Mouse (Mus musculus) forebrain, postnatal 0 days (tissue): Measurements from ENCODE around the gene Actr1a. TPM values are rescaled to one million over a fixed set of nuclear protein-coding genes. Genes with fewer than 3 reads are reported as not detected.

Experiments used
- ATAC-seq: fragments of 200-750 bp; cut with Nextera tagmentation; 2 replicates; pipeline ENCODE4 v1.8.0; 2017; ENCODE audit warnings: mild to moderate bottlenecking, moderate library complexity
- DNase-seq: peaks from one replicate; pipeline ENCODE4 v3.0.0-alpha.2; 2015
- H3K27ac ChIP-seq: fragments of 300-500 bp; sonication (generic); 2 replicates; pipeline ENCODE4 v1.5.1; 2014; ENCODE audit warnings: low read depth, mild to moderate bottlenecking, antibody characterized with exemption, low read length, moderate library complexity, mixed read lengths
- H3K27me3 ChIP-seq: fragments of 300-500 bp; sonication (generic); 2 replicates; pipeline ENCODE4 v1.6.1; 2014; ENCODE audit warnings: mild to moderate bottlenecking, low read length, mixed read lengths; ENCODE audit not compliant: insufficient read depth
- H3K36me3 ChIP-seq: fragments of 300-500 bp; sonication (generic); 2 replicates; pipeline ENCODE4 v1.6.1; 2014; ENCODE audit warnings: mild to moderate bottlenecking, moderate library complexity; ENCODE audit not compliant: insufficient read depth
- H3K4me1 ChIP-seq: fragments of 300-500 bp; sonication (generic); 2 replicates; pipeline ENCODE4 v1.6.1; 2014; ENCODE audit warnings: antibody characterized with exemption; ENCODE audit not compliant: insufficient read depth
- H3K4me2 ChIP-seq: fragments of 300-500 bp; sonication (generic); 2 replicates; pipeline ENCODE4 v1.6.1; 2014; ENCODE audit warnings: low read depth, mild to moderate bottlenecking, moderate library complexity
- H3K4me3 ChIP-seq: fragments of 300-500 bp; sonication (generic); 2 replicates; pipeline ENCODE4 v1.5.1; 2014; ENCODE audit warnings: low read depth, low read length, mixed read lengths
- H3K9ac ChIP-seq: fragments of 300-500 bp; sonication (generic); 2 replicates; pipeline ENCODE4 v1.6.1; 2014; ENCODE audit warnings: mild to moderate bottlenecking
- H3K9me3 ChIP-seq: fragments of 300-500 bp; sonication (generic); 2 replicates; pipeline ENCODE4 v1.6.1; 2016; ENCODE audit warnings: low read length
- CTCF ChIP-seq: sonication (generic); IDR thresholded peaks from 2 replicates; pipeline ENCODE4 v1.5.1; 2016; ENCODE audit warnings: antibody characterized with exemption, control low read depth, low read depth
- WGBS: fragments of 180-500 bp; shearing (Covaris S2); extraction: QIAGEN DNeasy Blood & Tissue Kit; methylation state at CpG from one replicate; pipeline ENCODE4 v1.1.7; 2014; 5-methylcytosine and 5-hydroxymethylcytosine counted together
- polyA plus RNA-seq: library from polyadenylated mRNA; unstranded; fragments of >200 nt; fragmentation: Nextera tagmentation; extraction: Ambion mirVana; gene quantifications from 2 replicates; pipeline ENCODE4 v1.2.1, GENCODE M21; 2015
- total RNA-seq: library from RNA; depleted of rRNA; stranded (reverse); fragments of >200 nt; gene quantifications from 2 replicates; pipeline ENCODE4 v1.2.3, GENCODE M21; 2014

Gene Actr1a
- total and polyA plus RNA-seq, 2 experiments from 2014 or later = 367 to 372 TPM

- Histone ChIP-seq H3K9me3 (no peaks in the 10 kb centered on the region), H3K36me3 (no peaks in the 10 kb centered on the region), H3K4me3 (no peak overlapping the region), H3K27ac (no peak overlapping the region), H3K27me3 (no peaks in the 10 kb centered on the region), H3K4me2 (no peak overlapping the region), H3K9ac (no peak overlapping the region), H3K4me1 (no peaks in the 10 kb centered on the region; the same call in 1 of the 2 replicates)
- DNase-seq (no peak), ATAC-seq (no peak)
- TF ChIP-seq CTCF = no peak
- WGBS = 95% methylated on average over 8 of the region's 8 CpGs
Measured at GRCm38 (mm10) chr19:46414486-46414885, 18.9 kb upstream of the Actr1a start.

GRCm38 (mm10) chr19:46413969-46414368 is 18.4 kb upstream of the Actr1a start:
- Histone ChIP-seq H3K9me3 (no peaks in the 10 kb centered on the region), H3K4me3 (no peak overlapping the region), H3K4me1 (no peaks in the 10 kb centered on the region; the same call in 1 of the 2 replicates), H3K36me3 (no peaks in the 10 kb centered on the region), H3K4me2 (no peak overlapping the region), H3K27ac (no peak overlapping the region; the same call in 1 of the 2 replicates), H3K27me3 (no peaks in the 10 kb centered on the region), H3K9ac (no peak overlapping the region)
- TF ChIP-seq CTCF = no peak
- no peak for ATAC-seq
- 98% methylated on average over 2 of the region's 2 CpGs for WGBS
- no peak for DNase-seq

- Histone ChIP-seq H3K4me3 (no peak overlapping the region), H3K9ac (no peak overlapping the region), H3K4me1 (no peaks in the 10 kb centered on the region), H3K4me2 (no peak overlapping the region), H3K36me3 (0 out of 2 replicates have a peak, but pooled peaks cover 7% of the 10 kb centered on the region), H3K27me3 (no peaks in the 10 kb centered on the region), H3K9me3 (no peaks in the 10 kb centered on the region), H3K27ac (no peak overlapping the region)
- ATAC-seq = no peak
- no peak for TF ChIP-seq CTCF
- WGBS = 86% methylated on average over 12 of the region's 12 CpGs
- DNase-seq = no peak
Measured at GRCm38 (mm10) chr19:46412056-46412805, 16.7 kb upstream of the Actr1a start.

- no peak for ATAC-seq
- WGBS = 89% methylated on average over 3 of the region's 3 CpGs
- no peak for TF ChIP-seq CTCF
Measured at GRCm38 (mm10) chr19:46409506-46409905, 14.0 kb upstream of the Actr1a start.

GRCm38 (mm10) chr19:46406592-46407386 is 11.2 kb upstream of the Actr1a start:
- Histone ChIP-seq H3K4me1 (no peaks in the 10 kb centered on the region), H3K27me3 (no peaks in the 10 kb centered on the region), H3K4me2 (no peak overlapping the region), H3K4me3 (no peak overlapping the region), H3K9ac (no peak overlapping the region), H3K27ac (no peak overlapping the region), H3K9me3 (no peaks in the 10 kb centered on the region), H3K36me3 (peaks cover 34% of the 10 kb centered on the region)
- WGBS = 82% methylated on average over 8 of the region's 8 CpGs
- TF ChIP-seq CTCF = no peak
- DNase-seq = no peak
- no peak for ATAC-seq

More at GRCm38 (mm10) chr19:46409506-46409905, 14.0 kb upstream of the Actr1a start:
- Histone ChIP-seq H3K9ac (no peak overlapping the region), H3K4me1 (no peaks in the 10 kb centered on the region), H3K4me2 (no peak overlapping the region), H3K9me3 (no peaks in the 10 kb centered on the region), H3K4me3 (no peak overlapping the region), H3K27ac (no peak overlapping the region), H3K27me3 (no peaks in the 10 kb centered on the region), H3K36me3 (peaks cover 15% of the 10 kb centered on the region)
- no peak for DNase-seq

GRCm38 (mm10) chr19:46404030-46404429 is 8.5 kb upstream of the Actr1a start:
- 96% methylated on average over 1 of the region's 1 CpGs for WGBS

GRCm38 (mm10) chr19:46400558-46400957 is 5.0 kb upstream of the Actr1a start:
- Histone ChIP-seq H3K4me1 (peaks cover 11% of the 10 kb centered on the region; the same call in 1 of the 2 replicates), H3K9ac (no peak overlapping the region), H3K4me2 (no peak overlapping the region), H3K4me3 (no peak overlapping the region), H3K9me3 (no peaks in the 10 kb centered on the region), H3K36me3 (peaks cover 29% of the 10 kb centered on the region), H3K27ac (no peak overlapping the region), H3K27me3 (no peaks in the 10 kb centered on the region)
- ATAC-seq = no peak
- 85% methylated on average over 7 of the region's 7 CpGs for WGBS
- no peak for TF ChIP-seq CTCF
- no peak for DNase-seq

More at GRCm38 (mm10) chr19:46404030-46404429, 8.5 kb upstream of the Actr1a start:
- TF ChIP-seq CTCF = no peak
- no peak for DNase-seq
- Histone ChIP-seq H3K9ac (no peak overlapping the region), H3K4me3 (no peak overlapping the region), H3K36me3 (peaks cover 40% of the 10 kb centered on the region), H3K4me1 (peaks cover 4% of the 10 kb centered on the region; the same call in 1 of the 2 replicates), H3K27me3 (no peaks in the 10 kb centered on the region), H3K9me3 (no peaks in the 10 kb centered on the region), H3K27ac (no peak overlapping the region), H3K4me2 (no peak overlapping the region)
- no peak for ATAC-seq
